Mouse (Mus musculus) midbrain, postnatal 0 days (tissue): Measurements from ENCODE around the gene Inafm1. TPM values are rescaled to one million over a fixed set of nuclear protein-coding genes. Genes with fewer than 3 reads are reported as not detected.
A peak's percentile ranks its signal among the peaks of the same experiment; 100 is the strongest.

Experiments used
- ATAC-seq: fragments of 200-750 bp; cut with Nextera tagmentation; 2 replicates; pipeline ENCODE4 v1.8.0; 2017; ENCODE audit warnings: moderate number of reproducible peaks, mild to moderate bottlenecking, moderate TSS enrichment, moderate library complexity; ENCODE audit not compliant: low FRiP score
- DNase-seq: peaks from one replicate; pipeline ENCODE4 v3.0.0-alpha.2; 2015; ENCODE audit warnings: low spot score
- H3K27ac ChIP-seq: fragments of 300-500 bp; sonication (generic); 2 replicates; pipeline ENCODE4 v1.5.1; 2014; ENCODE audit warnings: low read depth, mild to moderate bottlenecking, low read length, mixed read lengths
- H3K27me3 ChIP-seq: fragments of 300-500 bp; sonication (generic); 2 replicates; pipeline ENCODE4 v1.6.1; 2014; ENCODE audit warnings: low read length, control low read depth, mixed read lengths; ENCODE audit not compliant: insufficient read depth
- H3K36me3 ChIP-seq: fragments of 300-500 bp; sonication (generic); 2 replicates; pipeline ENCODE4 v1.6.1; 2014; ENCODE audit warnings: low read length, control low read depth, mixed read lengths; ENCODE audit not compliant: insufficient read depth
- H3K4me1 ChIP-seq: fragments of 300-500 bp; sonication (generic); 2 replicates; pipeline ENCODE4 v1.6.1; 2014; ENCODE audit warnings: mild to moderate bottlenecking, control low read depth, antibody characterized with exemption, low read length, mixed read lengths; ENCODE audit not compliant: insufficient read depth
- H3K4me2 ChIP-seq: fragments of 300-500 bp; sonication (generic); 2 replicates; pipeline ENCODE4 v1.6.1; 2014; ENCODE audit warnings: low read depth, mild to moderate bottlenecking, low read length, mixed read lengths; ENCODE audit not compliant: poor library complexity, severe bottlenecking
- H3K4me3 ChIP-seq: fragments of 300-500 bp; sonication (generic); 2 replicates; pipeline ENCODE4 v1.5.1; 2014; ENCODE audit warnings: low read depth, mild to moderate bottlenecking, low read length, moderate library complexity
- H3K9ac ChIP-seq: fragments of 300-500 bp; sonication (generic); replicated peaks from 2 replicates; pipeline ENCODE4 v1.6.1; 2014; ENCODE audit warnings: mild to moderate bottlenecking, low read length, moderate library complexity, mixed read lengths; ENCODE audit not compliant: poor library complexity, severe bottlenecking
- H3K9me3 ChIP-seq: fragments of 300-500 bp; sonication (generic); 2 replicates; pipeline ENCODE4 v1.6.1; 2016; ENCODE audit warnings: low read length, control low read depth
- CTCF ChIP-seq: IDR thresholded peaks from 2 replicates; pipeline ENCODE4 v1.5.1; 2016; ENCODE audit warnings: antibody characterized with exemption, mild to moderate bottlenecking
- WGBS: fragments of 180-500 bp; shearing (Covaris S2); extraction: QIAGEN DNeasy Blood & Tissue Kit; methylation state at CpG from one replicate; pipeline ENCODE4 v1.1.7; 2014; 5-methylcytosine and 5-hydroxymethylcytosine counted together
- polyA plus RNA-seq: library from polyadenylated mRNA; unstranded; fragments of >200 nt; fragmentation: Nextera tagmentation; extraction: Ambion mirVana; gene quantifications from 2 replicates; pipeline ENCODE4 v1.2.1, GENCODE M21; 2015
- total RNA-seq: library from RNA; depleted of rRNA; stranded (reverse); fragments of >200 nt; gene quantifications from 2 replicates; pipeline ENCODE4 v1.2.3, GENCODE M21; 2014

Gene Inafm1
- total and polyA plus RNA-seq, 2 experiments from 2014 or later: 60.5 to 84.2 TPM

- TF ChIP-seq CTCF: peak; percentile 31; the same call in 1 of the 2 replicates
- Histone ChIP-seq H3K27ac (peak overlapping the region; percentile 93), H3K9me3 (no peaks in the 10 kb centered on the region), H3K4me3 (peak overlapping the region; percentile 81), H3K4me2 (peak overlapping the region; percentile 97), H3K27me3 (no peaks in the 10 kb centered on the region), H3K9ac (peak overlapping the region; percentile 89), H3K4me1 (peaks cover 13% of the 10 kb centered on the region), H3K36me3 (peaks cover 11% of the 10 kb centered on the region; the same call in 1 of the 2 replicates)
- WGBS: under 1% methylated on average over 60 of the region's 66 CpGs
- ATAC-seq: peak; percentile 59
- DNase-seq: peak; percentile 80
Measured at GRCm38 (mm10) chr7:16313481-16314220, 40.2 kb upstream of the Inafm1 start.

DNA sequence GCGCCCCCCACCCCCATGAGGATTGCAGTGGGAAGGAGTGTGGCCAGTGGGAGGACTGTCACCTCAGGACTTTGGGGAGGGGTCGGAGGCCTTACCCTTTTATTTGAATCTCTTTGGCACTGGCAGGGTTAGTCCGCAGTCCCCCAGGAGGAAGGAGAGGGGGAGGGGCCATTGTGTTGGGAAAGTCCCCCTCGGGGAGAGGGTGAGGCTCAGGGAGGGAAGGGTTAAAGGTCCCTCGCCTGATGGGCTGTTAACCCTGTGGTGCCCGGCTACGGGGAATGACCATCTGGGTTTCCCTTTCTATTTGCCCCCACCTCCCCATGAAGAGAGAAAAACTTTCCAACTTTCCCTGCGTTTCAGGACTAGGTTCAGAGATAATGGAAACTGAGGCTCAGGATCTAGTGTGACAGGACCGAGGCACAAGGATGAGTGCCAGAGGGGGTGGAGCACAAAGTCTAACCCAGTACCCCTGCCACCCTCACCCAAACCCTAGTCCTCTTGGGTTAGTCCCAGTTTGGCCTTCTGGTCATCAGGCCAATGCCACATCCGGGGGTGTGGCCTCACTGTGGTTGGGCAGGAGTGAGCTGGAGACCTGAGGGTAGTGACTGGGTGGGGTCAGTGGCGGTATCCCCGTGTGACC lies 39.4 kb upstream of the Inafm1 start:
- Histone ChIP-seq H3K4me1 (peaks cover 13% of the 10 kb centered on the region), H3K4me3 (peak overlapping the region; percentile 81), H3K9me3 (no peaks in the 10 kb centered on the region), H3K27ac (peak overlapping the region; percentile 93), H3K9ac (peak overlapping the region; percentile 74), H3K4me2 (peak overlapping the region; percentile 97), H3K27me3 (no peaks in the 10 kb centered on the region), H3K36me3 (peaks cover 9% of the 10 kb centered on the region; the same call in 1 of the 2 replicates)
- 2% methylated on average over 11 of the region's 12 CpGs for WGBS
- DNase-seq: peak; percentile 41
- ATAC-seq: no peak
- no peak for TF ChIP-seq CTCF

GRCm38 (mm10) chr7:16312011-16312671 lies 38.7 kb upstream of the Inafm1 start:
- Histone ChIP-seq H3K36me3 (peaks cover 3% of the 10 kb centered on the region; the same call in 1 of the 2 replicates), H3K4me3 (peak overlapping the region; percentile 81), H3K27me3 (no peaks in the 10 kb centered on the region), H3K27ac (peak overlapping the region; percentile 55), H3K9ac (peak overlapping the region; percentile 74), H3K9me3 (no peaks in the 10 kb centered on the region), H3K4me2 (peak overlapping the region; percentile 97), H3K4me1 (peaks cover 13% of the 10 kb centered on the region)
- peak; percentile 10 for DNase-seq
- under 1% methylated on average over 44 of the region's 49 CpGs for WGBS
- ATAC-seq: no peak
- no peak for TF ChIP-seq CTCF

DNA sequence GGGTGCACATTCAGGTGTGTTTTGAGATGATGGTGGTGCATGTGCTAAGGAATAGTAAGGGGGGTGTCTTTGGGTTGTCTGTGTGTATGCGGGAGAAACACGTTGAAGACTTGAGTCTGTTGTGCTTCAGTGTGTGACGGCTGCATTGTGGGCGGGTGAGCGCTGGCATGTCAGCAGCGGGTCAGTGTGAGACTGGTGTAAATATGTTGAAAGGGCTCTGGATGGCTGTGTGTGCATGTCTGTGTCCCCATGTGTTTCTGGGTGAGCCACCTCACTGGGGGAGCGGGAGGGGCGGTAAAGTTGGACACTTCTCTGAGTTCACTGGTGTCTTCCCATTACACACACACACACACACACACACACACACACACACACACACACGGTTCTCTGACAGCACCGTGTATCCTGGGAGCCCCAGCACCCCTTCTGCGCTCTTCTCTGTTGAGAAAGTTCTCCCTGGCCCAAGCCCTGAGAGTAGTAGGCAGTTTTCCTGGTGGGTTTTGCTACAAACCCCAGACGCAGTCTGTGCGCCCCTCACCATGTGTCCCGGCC lies 38.1 kb upstream of the Inafm1 start:
- peak overlapping the region; percentile 97 for H3K4me2 ChIP-seq
- no peak for TF ChIP-seq CTCF
- peaks cover 13% of the 10 kb centered on the region for H3K4me1 ChIP-seq
- peak overlapping the region; percentile 74 for H3K9ac ChIP-seq
- H3K36me3 ChIP-seq: no peaks in the 10 kb centered on the region
- H3K4me3 ChIP-seq: peak overlapping the region; percentile 81
- no peaks in the 10 kb centered on the region for H3K9me3 ChIP-seq
- peak overlapping the region; percentile 55 for H3K27ac ChIP-seq
- H3K27me3 ChIP-seq: no peaks in the 10 kb centered on the region
- under 1% methylated on average over 14 of the region's 14 CpGs for WGBS
- ATAC-seq (no peak), DNase-seq (peak; percentile 17)

DNA sequence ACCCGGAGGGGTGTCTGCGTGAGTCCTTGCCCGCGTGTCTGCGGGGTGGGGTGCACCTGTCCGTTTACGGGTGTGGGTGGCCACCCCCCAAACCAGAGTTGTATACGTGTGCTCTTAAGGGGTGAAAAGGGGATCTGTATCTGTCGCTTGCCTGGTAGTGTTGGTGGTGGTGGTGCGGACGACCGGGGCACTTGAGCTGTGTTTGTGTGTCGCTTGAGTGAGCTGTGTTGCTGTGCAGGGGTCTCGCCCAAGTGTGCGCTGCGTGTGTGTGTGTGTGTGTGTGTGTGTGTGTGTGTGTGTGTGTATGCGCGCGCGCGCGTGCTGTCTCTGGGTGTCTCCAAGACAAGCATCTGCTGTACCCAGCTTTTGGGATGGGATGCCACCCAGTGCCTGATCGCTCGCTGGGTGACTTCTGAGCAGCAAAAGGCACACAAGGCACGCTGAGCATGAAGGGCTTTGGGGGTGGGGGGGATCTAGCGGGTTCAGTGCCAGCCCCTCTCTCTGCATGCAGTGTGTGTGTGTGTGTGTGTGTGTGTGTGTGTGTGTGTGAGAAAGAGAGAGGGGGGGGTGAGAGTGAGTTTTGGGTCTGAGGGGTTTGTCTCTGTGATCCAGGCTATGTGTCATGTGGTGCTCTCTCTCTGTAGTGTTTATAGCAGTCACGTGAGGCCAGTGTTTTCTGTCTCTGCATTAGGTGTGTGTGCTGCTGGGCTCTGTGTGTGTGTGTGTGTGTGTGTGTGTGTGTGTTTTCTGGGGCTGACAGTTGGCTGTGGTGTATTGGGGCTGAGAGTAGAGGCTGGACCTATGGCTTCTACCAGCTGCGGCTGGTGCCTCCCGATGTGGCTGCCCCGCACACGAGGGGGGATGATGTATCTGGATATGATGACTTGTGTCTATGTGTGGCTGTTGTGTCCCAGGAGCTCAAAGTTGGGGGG lies 37.4 kb upstream of the Inafm1 start:
- ATAC-seq (peak; percentile 57; the same call in 1 of the 2 replicates), DNase-seq (peak; percentile 50)
- peaks cover 13% of the 10 kb centered on the region for H3K4me1 ChIP-seq
- H3K27ac ChIP-seq: peak overlapping the region; percentile 57; the same call in 1 of the 2 replicates
- TF ChIP-seq CTCF: no peak; the same call in 1 of the 2 replicates
- no peaks in the 10 kb centered on the region for H3K36me3 ChIP-seq
- H3K9me3 ChIP-seq: no peaks in the 10 kb centered on the region
- no peaks in the 10 kb centered on the region for H3K27me3 ChIP-seq
- H3K4me3 ChIP-seq: peak overlapping the region; percentile 81
- H3K4me2 ChIP-seq: peak overlapping the region; percentile 97
- under 1% methylated on average over 31 of the region's 31 CpGs for WGBS
- peak overlapping the region; percentile 66 for H3K9ac ChIP-seq
